Mouse (Mus musculus): ENCODE results near the gene Ganc. TPM values are rescaled to one million over a fixed set of nuclear protein-coding genes. Genes with fewer than 3 reads are reported as not detected.

The Ganc gene
- polyA plus RNA-seq, 1 experiment from 2014 or later: 9.7 TPM

GRCm38 (mm10) chr2:120454987-120455386 lies 51.3 kb downstream of the Ganc start:
- WGBS: 87% methylated on average over 2 of the region's 2 CpGs
- ATAC-seq (replicated peaks): no peak

DNA sequence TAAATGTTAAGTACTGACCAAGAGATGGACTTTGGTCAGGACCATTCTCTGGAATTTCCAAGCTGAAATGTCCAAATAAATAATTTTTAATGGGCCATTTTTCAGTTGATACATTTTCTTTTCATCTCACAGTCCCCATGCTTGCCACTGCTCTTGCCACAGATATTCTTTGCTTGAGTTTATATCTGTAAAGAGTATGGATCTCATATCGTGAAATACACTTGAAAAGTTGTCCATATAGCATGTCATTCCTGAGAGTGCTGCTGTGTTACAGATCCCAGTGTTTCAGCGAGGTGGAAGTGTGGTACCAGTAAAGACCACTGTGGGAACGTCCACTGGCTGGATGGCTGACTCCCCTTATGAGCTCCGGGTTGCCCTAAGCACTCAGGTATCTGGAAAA lies 52.0 kb downstream of the Ganc start, which contains the start of gene Capn3:
Gene Capn3 (plus strand): TSS at position 301 of the 400 bp plus-strand sequence.
- ATAC-seq (replicated peaks): no peak
- Histone ChIP-seq H3K9ac (no peak within 1 kb of the TSS), H3K27ac (no peak within 1 kb of the TSS), H3K36me3 (replicated peaks) (no peaks in the 10 kb centered on the region), H3K9me3 (no peaks in the 10 kb centered on the region), H3K4me3 (no peak within 1 kb of the TSS), H3K4me2 (no peak within 1 kb of the TSS), H3K27me3 (replicated peaks) (no peaks in the 10 kb centered on the region), H3K4me1 (no peaks in the 10 kb centered on the region)
- 78% methylated on average over 4 of the region's 4 CpGs for WGBS

More at GRCm38 (mm10) chr2:120454987-120455386, 51.3 kb downstream of the Ganc start:
- Histone ChIP-seq H3K9ac (no peak overlapping the region), H3K36me3 (replicated peaks) (no peaks in the 10 kb centered on the region), H3K4me1 (no peaks in the 10 kb centered on the region), H3K4me3 (no peak overlapping the region), H3K27me3 (replicated peaks) (no peaks in the 10 kb centered on the region), H3K27ac (no peak overlapping the region), H3K4me2 (no peak overlapping the region), H3K9me3 (no peaks in the 10 kb centered on the region)

- 88% methylated on average over 4 of the region's 4 CpGs for WGBS
- no peaks in the 10 kb centered on the region for H3K9me3 ChIP-seq
- H3K4me2 ChIP-seq: no peak overlapping the region
- no peak overlapping the region for H3K4me3 ChIP-seq
- H3K27ac ChIP-seq: no peak overlapping the region
- H3K36me3 ChIP-seq (replicated peaks): no peaks in the 10 kb centered on the region
- no peaks in the 10 kb centered on the region for H3K4me1 ChIP-seq
- H3K9ac ChIP-seq: no peak overlapping the region
- no peak for ATAC-seq (replicated peaks)
- H3K27me3 ChIP-seq (replicated peaks): no peaks in the 10 kb centered on the region
Measured at GRCm38 (mm10) chr2:120460216-120460615, 56.5 kb downstream of the Ganc start.

DNA sequence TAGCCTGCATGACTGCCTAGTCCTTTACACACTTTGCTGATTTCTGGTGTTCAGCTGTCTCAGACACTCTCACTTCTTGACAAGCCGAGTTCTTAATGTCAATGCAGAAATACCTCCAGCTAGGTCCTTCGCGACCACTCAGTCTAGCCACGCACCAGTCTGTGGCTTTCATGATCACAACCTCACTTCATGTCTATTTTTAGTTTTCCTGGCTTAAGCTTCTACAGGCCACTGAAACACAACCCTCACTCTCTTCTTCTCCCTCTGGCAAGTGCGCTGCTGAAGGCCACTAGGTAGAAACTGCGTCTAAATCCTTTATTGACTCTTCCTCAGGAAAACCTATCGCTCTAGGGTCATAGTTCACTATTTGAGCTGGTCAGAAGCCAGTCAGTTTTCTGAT lies 59.6 kb downstream of the Ganc start:
- Histone ChIP-seq H3K4me1 (no peaks in the 10 kb centered on the region), H3K27ac (no peak overlapping the region), H3K9ac (no peak overlapping the region), H3K36me3 (replicated peaks) (no peaks in the 10 kb centered on the region), H3K9me3 (no peaks in the 10 kb centered on the region), H3K27me3 (replicated peaks) (no peaks in the 10 kb centered on the region), H3K4me2 (no peak overlapping the region), H3K4me3 (no peak overlapping the region)
- ATAC-seq (replicated peaks): no peak
- 93% methylated on average over 7 of the region's 7 CpGs for WGBS

GRCm38 (mm10) chr2:120464091-120464490 lies 60.4 kb downstream of the Ganc start:
- H3K27me3 ChIP-seq (replicated peaks): no peaks in the 10 kb centered on the region
- H3K36me3 ChIP-seq (replicated peaks): no peaks in the 10 kb centered on the region
- H3K4me3 ChIP-seq: no peak overlapping the region
- 71% methylated on average over 8 of the region's 8 CpGs for WGBS
- H3K4me2 ChIP-seq: no peak overlapping the region
- H3K9me3 ChIP-seq: no peaks in the 10 kb centered on the region
- no peak for ATAC-seq (replicated peaks)
- no peaks in the 10 kb centered on the region for H3K4me1 ChIP-seq
- no peak overlapping the region for H3K9ac ChIP-seq
- no peak overlapping the region for H3K27ac ChIP-seq

GRCm38 (mm10) chr2:120464732-120465396 lies 61.2 kb downstream of the Ganc start:
- H3K4me3 ChIP-seq: no peak overlapping the region
- no peaks in the 10 kb centered on the region for H3K4me1 ChIP-seq
- no peaks in the 10 kb centered on the region for H3K9me3 ChIP-seq
- WGBS: 93% methylated on average over 2 of the region's 2 CpGs
- no peak overlapping the region for H3K9ac ChIP-seq
- H3K36me3 ChIP-seq (replicated peaks): no peaks in the 10 kb centered on the region
- no peak overlapping the region for H3K4me2 ChIP-seq
- H3K27ac ChIP-seq: no peak overlapping the region
- no peaks in the 10 kb centered on the region for H3K27me3 ChIP-seq (replicated peaks)
- no peak for ATAC-seq (replicated peaks)

- Histone ChIP-seq H3K4me3 (no peak overlapping the region), H3K27ac (no peak overlapping the region), H3K9ac (no peak overlapping the region), H3K27me3 (replicated peaks) (no peaks in the 10 kb centered on the region), H3K4me2 (no peak overlapping the region), H3K9me3 (no peaks in the 10 kb centered on the region), H3K36me3 (replicated peaks) (no peaks in the 10 kb centered on the region), H3K4me1 (no peaks in the 10 kb centered on the region)
- no peak for ATAC-seq (replicated peaks)
- WGBS: 85% methylated on average over 5 of the region's 5 CpGs
Measured at GRCm38 (mm10) chr2:120465397-120465785, 61.7 kb downstream of the Ganc start.

GRCm38 (mm10) chr2:120468011-120468410 lies 64.3 kb downstream of the Ganc start:
- ATAC-seq (replicated peaks): no peak
- H3K36me3 ChIP-seq (replicated peaks): no peaks in the 10 kb centered on the region
- no peak overlapping the region for H3K27ac ChIP-seq

DNA sequence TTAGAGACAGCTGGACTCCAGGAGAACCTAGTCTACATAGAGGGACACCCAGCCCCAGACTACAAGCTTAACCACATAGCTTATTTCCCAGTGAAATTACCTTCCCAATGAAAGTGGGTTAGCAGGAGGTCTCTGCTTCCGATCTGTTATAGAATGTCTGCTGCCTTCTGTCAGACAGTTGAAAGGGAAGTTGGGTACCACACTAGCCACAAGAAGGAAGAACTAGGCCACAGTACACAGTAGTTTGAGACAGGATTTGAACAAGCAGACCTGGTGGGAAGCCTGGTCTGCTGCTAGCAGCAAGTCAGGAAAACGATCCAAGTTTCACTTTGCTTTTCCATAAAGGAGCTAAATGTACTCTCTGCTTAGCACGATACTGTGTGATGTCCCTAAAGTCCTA lies 65.5 kb downstream of the Ganc start:
- Histone ChIP-seq H3K4me2 (no peak overlapping the region), H3K4me3 (no peak overlapping the region), H3K9me3 (no peaks in the 10 kb centered on the region), H3K36me3 (replicated peaks) (no peaks in the 10 kb centered on the region), H3K27ac (no peak overlapping the region), H3K9ac (no peak overlapping the region), H3K27me3 (replicated peaks) (no peaks in the 10 kb centered on the region), H3K4me1 (no peaks in the 10 kb centered on the region)
- 97% methylated on average over 3 of the region's 3 CpGs for WGBS
- ATAC-seq (replicated peaks): no peak

More at GRCm38 (mm10) chr2:120468011-120468410, 64.3 kb downstream of the Ganc start:
- Histone ChIP-seq H3K4me1 (no peaks in the 10 kb centered on the region), H3K9ac (no peak overlapping the region), H3K27me3 (replicated peaks) (no peaks in the 10 kb centered on the region), H3K9me3 (no peaks in the 10 kb centered on the region), H3K4me2 (no peak overlapping the region), H3K4me3 (no peak overlapping the region)

- H3K27me3 ChIP-seq (replicated peaks): no peaks in the 10 kb centered on the region
- H3K9ac ChIP-seq: no peak overlapping the region
- WGBS: 94% methylated on average over 10 of the region's 10 CpGs
- H3K4me2 ChIP-seq: no peak overlapping the region
- no peaks in the 10 kb centered on the region for H3K9me3 ChIP-seq
- no peak for ATAC-seq (replicated peaks)
- H3K4me1 ChIP-seq: no peaks in the 10 kb centered on the region
- H3K36me3 ChIP-seq (replicated peaks): no peaks in the 10 kb centered on the region
- no peak overlapping the region for H3K4me3 ChIP-seq
- no peak overlapping the region for H3K27ac ChIP-seq
Measured at GRCm38 (mm10) chr2:120469715-120470114, 66.0 kb downstream of the Ganc start.

DNA sequence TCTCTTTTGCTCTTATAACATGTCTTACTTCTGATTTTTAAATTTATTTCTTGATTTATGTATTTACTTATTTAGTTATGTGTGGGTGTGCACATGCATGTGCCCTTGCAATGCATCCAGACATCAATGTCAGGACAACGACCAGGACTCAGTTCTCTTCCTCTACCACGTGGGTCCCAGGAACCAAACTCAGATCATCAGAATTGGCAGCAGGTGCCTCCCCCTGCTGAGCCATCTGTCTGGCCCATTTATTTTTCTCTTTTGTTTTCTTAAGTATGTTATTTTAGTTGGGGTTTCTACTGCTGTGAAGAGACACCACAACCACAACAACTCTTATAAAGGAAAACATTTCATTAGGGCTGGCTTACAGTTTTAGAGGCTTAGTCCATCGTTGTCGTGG lies 67.2 kb downstream of the Ganc start:
- Histone ChIP-seq H3K27me3 (replicated peaks) (no peaks in the 10 kb centered on the region), H3K4me1 (no peaks in the 10 kb centered on the region), H3K9ac (no peak overlapping the region), H3K36me3 (replicated peaks) (no peaks in the 10 kb centered on the region), H3K27ac (no peak overlapping the region), H3K4me2 (no peak overlapping the region), H3K4me3 (no peak overlapping the region), H3K9me3 (no peaks in the 10 kb centered on the region)
- WGBS: 68% methylated on average over 4 of the region's 4 CpGs
- ATAC-seq (replicated peaks): no peak

- no peak overlapping the region for H3K4me2 ChIP-seq
- 41% methylated on average over 13 of the region's 13 CpGs for WGBS
- no peaks in the 10 kb centered on the region for H3K9me3 ChIP-seq
- ATAC-seq (replicated peaks): no peak
- no peaks in the 10 kb centered on the region for H3K27me3 ChIP-seq (replicated peaks)
- H3K27ac ChIP-seq: no peak overlapping the region
- H3K36me3 ChIP-seq (replicated peaks): no peaks in the 10 kb centered on the region
- H3K4me3 ChIP-seq: no peak overlapping the region
- H3K4me1 ChIP-seq: no peaks in the 10 kb centered on the region
- H3K9ac ChIP-seq: no peak overlapping the region
Measured at GRCm38 (mm10) chr2:120476277-120477087, 72.8 kb downstream of the Ganc start.

GRCm38 (mm10) chr2:120478600-120478999 lies 74.9 kb downstream of the Ganc start:
- Histone ChIP-seq H3K9me3 (no peaks in the 10 kb centered on the region), H3K4me1 (no peaks in the 10 kb centered on the region), H3K4me2 (no peak overlapping the region), H3K9ac (no peak overlapping the region), H3K4me3 (no peak overlapping the region), H3K27ac (no peak overlapping the region), H3K27me3 (replicated peaks) (no peaks in the 10 kb centered on the region), H3K36me3 (replicated peaks) (no peaks in the 10 kb centered on the region)
- ATAC-seq (replicated peaks): no peak
- WGBS: 62% methylated on average over 3 of the region's 3 CpGs

Data from midbrain, embryonic 15.5 days (tissue).